Mouse (Mus musculus) midbrain, embryonic 10.5 days (tissue): ENCODE measurements around the gene Epop. TPM values are rescaled to one million over a fixed set of nuclear protein-coding genes. Genes with fewer than 3 reads are reported as not detected.
"Not testable (repeated sequence)": the region's sequence is repeated elsewhere in the genome, so short reads cannot be mapped to it uniquely, and the experiment has no call there.

Source experiments
- DNase-seq: peaks from one replicate; pipeline ENCODE4 v3.0.0-alpha.2; 2017; ENCODE audit warnings: low spot score
- H3K27ac ChIP-seq: fragments of 300-500 bp; sonication (generic); replicated peaks from 2 replicates; pipeline ENCODE4 v1.5.1; 2016; ENCODE audit warnings: mild to moderate bottlenecking
- H3K27me3 ChIP-seq: fragments of 300-500 bp; sonication (generic); 2 replicates; pipeline ENCODE4 v1.6.1; 2016; ENCODE audit warnings: low read depth, mild to moderate bottlenecking; ENCODE audit not compliant: poor library complexity, severe bottlenecking
- H3K36me3 ChIP-seq: fragments of 300-500 bp; sonication (generic); 2 replicates; pipeline ENCODE4 v1.6.1; 2016; ENCODE audit warnings: mild to moderate bottlenecking, moderate library complexity
- H3K4me1 ChIP-seq: fragments of 300-500 bp; sonication (generic); 2 replicates; pipeline ENCODE4 v1.6.1; 2016
- H3K4me3 ChIP-seq: fragments of 300-500 bp; sonication (generic); 2 replicates; pipeline ENCODE4 v1.5.1; 2016; ENCODE audit warnings: mild to moderate bottlenecking, moderate library complexity
- H3K9me3 ChIP-seq: fragments of 300-500 bp; sonication (generic); replicated peaks from 2 replicates; pipeline ENCODE4 v1.6.1; 2016; ENCODE audit warnings: mild to moderate bottlenecking
- whole genome bisulfite sequencing: fragments of 180-500 bp; shearing (Covaris S2); methylation state at CpG from one replicate; pipeline ENCODE4 v1.1.7; 2016; 5-methylcytosine and 5-hydroxymethylcytosine counted together
- polyA plus RNA-seq: library from polyadenylated mRNA; unstranded; fragments of >200 nt; fragmentation: Nextera tagmentation; extraction: Ambion mirVana; gene quantifications from 2 replicates; pipeline ENCODE4 v1.2.1, GENCODE M21; 2016

Epop gene
- polyA plus RNA-seq, 1 experiment from 2014 or later = 13.3 TPM

- Histone ChIP-seq H3K4me3 (peak overlapping the region; percentile 95), H3K27ac (no peak overlapping the region)
Observed at GRCm38 (mm10) chr11:97658751-97659266, 29.3 kb upstream of the Epop start.

GRCm38 (mm10) chr11:97657967-97658366 is 28.5 kb upstream of the Epop start:
- Histone ChIP-seq H3K4me1 (peaks cover 47% of the 10 kb centered on the region), H3K27me3 (peaks cover 40% of the 10 kb centered on the region)
- DNase-seq, H3K36me3 ChIP-seq, H3K9me3 ChIP-seq, H3K4me3 ChIP-seq, H3K27ac ChIP-seq: not testable (repeated sequence)
- WGBS = 87% methylated on average over 6 of the region's 6 CpGs

More at GRCm38 (mm10) chr11:97658751-97659266, 29.3 kb upstream of the Epop start:
- H3K27me3 ChIP-seq = peaks cover 40% of the 10 kb centered on the region
- no peaks in the 10 kb centered on the region for H3K9me3 ChIP-seq
- DNase-seq = no peak
- no peaks in the 10 kb centered on the region for H3K36me3 ChIP-seq
- 68% methylated on average over 11 of the region's 11 CpGs for WGBS
- peaks cover 50% of the 10 kb centered on the region for H3K4me1 ChIP-seq

DNA sequence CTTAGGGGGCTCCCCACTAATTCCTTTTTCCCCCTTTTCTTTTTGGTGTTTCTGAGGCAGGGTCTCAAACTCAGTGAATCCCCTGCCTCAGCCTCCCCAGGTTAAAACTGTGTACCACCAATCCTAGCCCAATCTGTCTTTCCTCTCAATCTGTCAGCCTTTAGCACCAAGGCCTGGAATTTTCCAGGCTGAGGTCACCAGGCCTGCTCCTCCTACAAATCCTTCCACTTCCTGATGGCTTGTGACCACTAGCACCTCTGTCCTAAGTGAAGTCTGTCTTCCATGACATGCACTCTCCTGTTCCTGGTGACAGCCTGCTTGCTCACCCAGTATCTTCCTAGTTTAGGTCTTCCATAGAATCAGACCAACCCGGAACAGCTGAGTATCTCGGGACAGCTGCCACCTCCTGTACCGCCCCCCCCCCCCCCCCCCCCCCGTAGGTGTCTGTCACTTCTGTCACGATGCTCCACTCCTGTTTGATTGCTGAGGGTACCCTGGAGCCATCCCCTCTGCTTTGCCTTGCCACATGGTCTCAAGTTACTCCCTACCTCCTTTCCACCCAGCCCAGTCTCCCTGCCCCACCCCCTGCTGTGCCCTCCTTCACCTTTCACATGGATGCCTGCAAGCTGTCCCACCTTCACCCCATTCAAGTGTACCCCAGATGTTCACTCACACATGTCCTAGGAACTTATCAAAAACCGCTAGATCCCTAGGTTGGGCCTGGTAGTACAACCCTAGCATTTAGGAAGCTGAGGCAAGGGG is 27.9 kb upstream of the Epop start:
- Histone ChIP-seq H3K4me3 (no peak overlapping the region), H3K9me3 (no peaks in the 10 kb centered on the region; the same call in 1 of the 2 replicates), H3K4me1 (peaks cover 42% of the 10 kb centered on the region), H3K27ac (no peak overlapping the region), H3K27me3 (peaks cover 37% of the 10 kb centered on the region), H3K36me3 (no peaks in the 10 kb centered on the region)
- no peak for DNase-seq
- 59% methylated on average over 5 of the region's 6 CpGs for WGBS

GRCm38 (mm10) chr11:97656269-97656971 is 26.9 kb upstream of the Epop start:
- DNase-seq = no peak
- 77% methylated on average over 14 of the region's 14 CpGs for WGBS

GRCm38 (mm10) chr11:97654210-97654609 is 24.7 kb upstream of the Epop start:
- 91% methylated on average over 2 of the region's 2 CpGs for WGBS
- peaks cover 16% of the 10 kb centered on the region for H3K4me1 ChIP-seq
- no peak overlapping the region for H3K27ac ChIP-seq
- DNase-seq = no peak
- peaks cover 12% of the 10 kb centered on the region for H3K27me3 ChIP-seq
- no peaks in the 10 kb centered on the region; the same call in 1 of the 2 replicates for H3K9me3 ChIP-seq
- H3K4me3 ChIP-seq = no peak overlapping the region
- H3K36me3 ChIP-seq = no peaks in the 10 kb centered on the region

More at GRCm38 (mm10) chr11:97656269-97656971, 26.9 kb upstream of the Epop start:
- Histone ChIP-seq H3K4me1 (peaks cover 33% of the 10 kb centered on the region), H3K27ac (no peak overlapping the region), H3K36me3 (no peaks in the 10 kb centered on the region), H3K9me3 (no peaks in the 10 kb centered on the region; the same call in 1 of the 2 replicates), H3K27me3 (peaks cover 28% of the 10 kb centered on the region), H3K4me3 (no peak overlapping the region)

DNA sequence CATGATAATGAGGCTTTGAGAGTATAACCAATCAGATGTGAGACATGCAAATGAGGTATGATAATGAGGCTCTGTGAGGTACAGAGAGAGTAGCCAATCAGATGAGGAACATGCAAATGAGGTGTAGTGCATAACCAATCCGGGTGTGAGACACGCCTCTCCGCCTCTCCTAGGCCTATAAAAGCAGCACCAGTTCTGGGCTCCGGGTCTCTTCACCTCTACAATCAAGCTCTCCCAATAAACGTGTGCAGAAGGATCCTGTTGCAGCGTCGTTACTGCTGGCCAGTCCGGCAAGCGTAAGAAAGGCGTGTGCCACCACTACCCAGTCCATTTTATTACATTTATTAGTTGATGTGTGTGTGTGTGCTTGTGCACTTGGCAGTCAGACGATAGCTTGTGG is 23.9 kb upstream of the Epop start:
- not testable (repeated sequence) for H3K4me1 ChIP-seq, DNase-seq, H3K4me3 ChIP-seq, H3K27ac ChIP-seq, H3K27me3 ChIP-seq, H3K36me3 ChIP-seq, H3K9me3 ChIP-seq
- WGBS = 93% methylated on average over 11 of the region's 11 CpGs

DNA sequence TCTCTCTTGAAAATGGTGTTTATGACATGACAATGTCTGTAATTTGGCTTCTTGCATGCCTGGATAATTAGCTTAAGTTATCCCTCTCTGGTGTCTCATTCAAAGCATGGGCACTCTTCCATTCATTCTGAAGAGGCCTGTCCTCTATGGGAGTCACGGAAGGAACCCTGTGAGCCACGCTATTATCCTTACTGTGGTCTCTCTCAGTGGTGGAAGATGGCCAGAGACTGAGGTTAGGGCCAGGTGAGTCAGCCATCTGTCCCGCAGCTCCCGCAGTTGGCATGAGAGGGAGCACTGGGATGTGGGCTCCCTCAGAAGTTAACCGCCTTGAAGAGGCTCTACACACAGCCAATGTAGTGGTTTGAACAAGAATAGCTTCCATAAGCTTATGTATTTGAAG is 20.8 kb upstream of the Epop start:
- Histone ChIP-seq H3K4me3 (no peak overlapping the region), H3K9me3 (no peaks in the 10 kb centered on the region; the same call in 1 of the 2 replicates), H3K27me3 (no peaks in the 10 kb centered on the region), H3K36me3 (no peaks in the 10 kb centered on the region), H3K4me1 (peaks cover 5% of the 10 kb centered on the region; the same call in 1 of the 2 replicates), H3K27ac (no peak overlapping the region)
- no peak for DNase-seq
- WGBS = 67% methylated on average over 5 of the region's 5 CpGs

GRCm38 (mm10) chr11:97648541-97648940 is 19.0 kb upstream of the Epop start:
- not testable (repeated sequence) for DNase-seq, H3K27me3 ChIP-seq, H3K9me3 ChIP-seq, H3K27ac ChIP-seq, H3K36me3 ChIP-seq, H3K4me1 ChIP-seq, H3K4me3 ChIP-seq
- WGBS = 81% methylated on average over 3 of the region's 4 CpGs

DNA sequence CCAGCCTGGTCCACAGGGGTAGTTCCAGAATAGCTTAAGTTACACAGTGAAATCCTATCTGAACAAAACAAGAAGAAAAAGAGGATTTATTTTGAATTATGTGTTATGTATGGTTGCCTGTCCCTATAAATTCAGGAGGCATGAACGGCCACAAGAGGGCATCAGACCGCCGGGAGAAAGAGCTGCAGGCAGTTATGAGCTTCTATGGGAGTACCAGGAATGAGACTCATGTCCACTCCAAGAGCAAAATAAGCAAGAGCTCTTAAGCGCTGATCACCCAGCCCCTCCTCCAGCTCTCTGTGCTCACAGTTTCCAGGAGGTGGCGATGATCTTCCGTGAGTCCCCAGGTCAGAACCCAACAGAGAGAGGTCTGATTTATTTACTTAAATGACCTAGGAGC is 15.3 kb upstream of the Epop start:
- no peak overlapping the region; the same call in 1 of the 2 replicates for H3K4me3 ChIP-seq
- H3K9me3 ChIP-seq = no peaks in the 10 kb centered on the region
- peak; percentile 75 for DNase-seq
- H3K27ac ChIP-seq = no peak overlapping the region
- H3K4me1 ChIP-seq = no peaks in the 10 kb centered on the region
- no peaks in the 10 kb centered on the region for H3K27me3 ChIP-seq
- WGBS = 5% methylated on average over 6 of the region's 6 CpGs
- H3K36me3 ChIP-seq = no peaks in the 10 kb centered on the region

DNA sequence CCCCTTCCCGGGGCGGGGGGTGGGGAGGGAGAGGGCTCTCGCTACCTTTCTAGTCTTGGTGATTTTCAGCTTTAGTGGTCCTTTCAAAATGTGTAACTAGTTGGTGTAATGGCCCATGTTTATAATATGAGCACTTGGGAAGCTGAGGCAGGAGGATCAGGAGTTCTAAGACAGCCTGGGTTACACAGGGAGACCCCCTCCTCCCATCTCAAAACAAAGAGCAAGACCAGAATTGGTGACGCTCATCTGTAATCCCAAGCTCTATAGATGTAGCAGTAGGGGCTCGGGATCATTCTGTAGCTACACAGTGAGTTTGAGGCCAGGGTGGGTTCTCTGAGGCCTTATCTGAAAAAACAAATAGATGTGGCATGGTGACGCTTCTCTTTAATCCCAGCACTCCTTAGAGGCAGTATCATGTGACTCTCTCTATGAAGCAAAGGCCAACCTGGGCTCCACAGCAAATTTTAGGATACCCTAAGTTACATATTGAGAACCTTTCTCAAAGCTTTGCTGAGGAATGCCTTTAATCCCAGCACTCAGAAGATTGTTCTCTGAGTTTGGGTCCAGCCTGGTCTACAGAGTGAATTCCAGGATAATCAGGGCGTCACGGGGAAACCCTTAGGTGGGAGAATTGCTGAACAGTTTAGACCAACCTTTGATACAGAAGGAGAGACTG is 14.0 kb upstream of the Epop start:
- Histone ChIP-seq H3K27me3 (no peaks in the 10 kb centered on the region), H3K9me3 (no peaks in the 10 kb centered on the region), H3K36me3 (no peaks in the 10 kb centered on the region), H3K27ac (no peak overlapping the region), H3K4me1 (no peaks in the 10 kb centered on the region), H3K4me3 (no peak overlapping the region)
- WGBS = 79% methylated on average over 8 of the region's 8 CpGs
- no peak for DNase-seq

DNA sequence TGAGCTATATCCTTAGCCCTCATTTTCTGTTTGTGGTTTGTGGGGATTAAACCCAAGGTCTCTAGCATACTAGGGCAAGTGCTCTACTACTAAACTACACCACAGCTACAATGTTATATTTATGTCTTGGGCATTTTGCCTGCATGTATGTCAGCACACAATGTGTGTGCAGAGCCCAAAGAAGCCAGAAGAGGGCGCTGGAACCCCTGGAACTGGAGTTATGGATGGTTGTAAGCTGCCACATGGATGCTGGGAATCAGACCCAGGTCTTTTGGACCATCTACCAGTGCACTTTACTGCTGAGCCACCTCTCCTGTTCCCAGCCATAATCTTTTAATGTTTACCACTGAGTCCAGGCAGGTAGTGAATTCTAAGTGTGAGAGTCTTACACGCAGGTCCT is 13.2 kb upstream of the Epop start:
- Histone ChIP-seq H3K27me3 (no peaks in the 10 kb centered on the region), H3K36me3 (no peaks in the 10 kb centered on the region), H3K4me3 (no peak overlapping the region), H3K27ac (no peak overlapping the region), H3K9me3 (no peaks in the 10 kb centered on the region), H3K4me1 (no peaks in the 10 kb centered on the region)
- no peak for DNase-seq
- WGBS = 49% methylated on average over 2 of the region's 2 CpGs

- Histone ChIP-seq H3K4me3 (no peak overlapping the region), H3K9me3 (no peaks in the 10 kb centered on the region), H3K27me3 (no peaks in the 10 kb centered on the region), H3K27ac (no peak overlapping the region), H3K4me1 (no peaks in the 10 kb centered on the region), H3K36me3 (no peaks in the 10 kb centered on the region)
- no peak for DNase-seq
- 67% methylated on average over 8 of the region's 8 CpGs for WGBS
Observed at GRCm38 (mm10) chr11:97641668-97642067, 12.2 kb upstream of the Epop start.
